Mouse (Mus musculus) thymus, adult 18-20 months (tissue): ENCODE results near the gene Gpc4.

Experiments
- DNase-seq, 2 experiments: peaks; one replicate each; pipeline ENCODE4 v3.0.0; 2022; ENCODE audit warnings: mixed read lengths in 2 of 2

Gpc4 gene

DNA sequence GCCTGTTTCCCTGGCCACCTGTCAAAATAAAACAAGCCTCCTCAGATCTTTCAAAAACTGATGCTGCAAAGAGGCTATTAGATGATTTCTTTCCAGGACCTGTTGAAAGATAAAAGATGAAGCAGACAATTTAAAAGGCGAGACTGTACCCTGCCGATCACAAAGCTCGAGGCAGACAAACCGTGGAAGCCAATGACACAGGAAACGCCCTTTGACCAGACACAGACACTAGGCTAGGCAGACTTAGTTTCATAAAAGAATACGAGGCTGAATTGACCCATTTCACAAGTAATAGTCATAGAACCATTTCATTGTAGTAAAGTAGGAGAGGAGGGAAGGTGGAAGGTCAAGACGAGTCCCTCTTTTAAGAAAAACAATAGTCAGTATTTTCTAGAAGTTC is 20.6 kb downstream of the Gpc4 start:
- DNase-seq, result no peak

DNA sequence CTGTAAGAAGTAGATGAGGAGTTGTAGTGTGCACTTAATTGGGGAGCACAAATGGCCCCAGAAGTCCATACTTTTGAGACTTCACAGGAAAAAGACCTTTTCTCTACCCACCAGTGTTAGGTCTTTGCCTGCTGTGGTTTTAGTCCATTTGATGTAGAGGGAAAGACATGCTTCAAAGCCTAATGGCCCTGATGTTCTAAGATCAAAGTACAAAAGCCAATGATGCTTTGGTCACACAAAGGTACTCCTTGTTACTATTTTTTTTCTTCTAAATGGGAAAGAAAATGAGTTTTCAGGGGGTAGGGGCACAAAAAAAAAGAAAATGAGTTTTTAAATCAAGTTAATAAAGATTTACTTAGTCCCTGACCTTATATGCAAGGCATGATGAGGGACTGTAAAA is 24.7 kb downstream of the Gpc4 start:
- no peak for DNase-seq

DNA sequence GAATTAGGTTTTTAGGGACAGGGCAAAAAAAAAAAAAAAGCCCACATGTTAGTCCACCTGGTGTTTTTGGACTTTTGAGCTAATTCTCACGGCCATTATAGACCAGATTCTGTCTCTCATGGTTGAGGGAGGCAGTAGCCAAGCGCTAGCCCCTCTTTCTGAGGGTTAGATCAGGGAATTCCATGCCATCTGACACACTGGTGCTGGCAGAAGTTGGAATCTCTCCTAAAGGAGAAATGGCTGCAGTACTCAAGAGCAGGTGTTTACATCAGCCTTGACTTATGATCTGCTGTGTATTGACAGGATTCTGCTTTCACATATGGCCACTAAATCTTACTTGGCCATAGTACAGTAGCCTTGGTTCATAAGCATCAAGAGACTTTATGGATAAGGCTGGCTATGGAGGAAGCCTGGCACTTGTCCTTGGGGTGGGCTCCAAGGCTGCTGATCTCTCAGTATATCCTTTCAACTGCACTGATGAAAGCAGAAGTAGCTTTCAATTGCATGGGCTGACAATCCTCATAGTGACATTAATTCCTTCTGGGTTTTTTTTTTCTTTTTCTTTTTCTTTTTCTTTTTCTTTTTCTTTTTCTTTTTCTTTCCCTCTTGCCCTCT is 26.5 kb downstream of the Gpc4 start:
- DNase-seq, result no peak

DNA sequence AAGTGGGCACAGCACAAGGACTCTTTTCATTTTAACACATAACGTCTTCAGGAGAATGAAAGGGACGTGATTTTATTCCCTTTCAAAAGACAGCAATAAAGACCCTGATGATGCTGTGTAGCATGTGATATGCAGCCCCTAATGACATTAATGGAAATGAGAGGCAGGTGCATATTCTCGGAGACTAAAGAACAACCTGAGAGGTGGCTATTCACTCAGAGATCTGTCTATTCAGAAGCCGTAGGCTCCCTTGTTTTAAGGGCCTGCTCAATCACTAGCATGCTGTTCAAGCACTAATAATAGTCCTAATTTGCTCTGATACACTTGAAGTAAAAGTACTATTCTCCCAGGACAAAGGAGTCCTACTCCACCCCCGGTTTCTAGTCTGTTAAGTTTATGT is 27.0 kb downstream of the Gpc4 start:
- no peak for DNase-seq

DNA sequence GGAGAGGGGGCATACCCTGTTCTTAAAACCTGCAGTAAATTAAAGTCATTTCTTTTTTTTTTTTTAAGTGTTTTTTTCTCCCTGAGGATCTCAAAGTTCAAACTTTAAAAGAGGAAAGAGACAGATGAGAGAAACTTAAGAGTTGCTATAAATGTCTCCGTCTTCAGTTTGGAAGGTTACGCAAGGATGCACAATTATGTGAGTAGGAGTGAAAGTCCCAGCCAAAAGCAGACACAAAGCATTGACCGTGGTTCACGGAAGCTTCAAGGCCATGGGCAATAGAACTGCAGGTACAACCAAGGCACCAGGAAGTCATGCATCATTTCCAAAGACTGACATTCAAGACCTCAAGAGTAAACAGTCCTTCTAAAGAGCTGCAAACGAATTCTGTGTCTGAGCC is 28.5 kb downstream of the Gpc4 start:
- no peak for DNase-seq

DNA sequence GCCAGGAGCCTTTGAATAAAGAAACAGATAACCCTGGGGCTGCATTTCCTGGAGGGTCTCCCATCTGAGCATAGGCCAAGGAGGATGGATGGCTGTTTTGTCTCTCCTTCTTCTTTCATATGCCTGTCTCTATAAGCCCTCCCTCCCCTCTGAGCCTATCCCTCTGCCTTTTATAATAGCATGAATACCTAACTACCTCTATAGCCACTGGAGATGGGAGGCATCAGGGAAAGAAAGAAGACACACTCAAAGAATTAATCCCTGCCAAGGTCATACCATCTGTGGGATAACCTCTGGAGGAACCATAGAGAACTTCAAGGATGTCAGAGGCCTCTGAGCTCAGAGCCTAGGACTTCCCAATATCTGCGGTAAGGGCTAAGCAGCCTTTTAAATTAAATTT is 35.4 kb downstream of the Gpc4 start:
- no peak for DNase-seq

DNA sequence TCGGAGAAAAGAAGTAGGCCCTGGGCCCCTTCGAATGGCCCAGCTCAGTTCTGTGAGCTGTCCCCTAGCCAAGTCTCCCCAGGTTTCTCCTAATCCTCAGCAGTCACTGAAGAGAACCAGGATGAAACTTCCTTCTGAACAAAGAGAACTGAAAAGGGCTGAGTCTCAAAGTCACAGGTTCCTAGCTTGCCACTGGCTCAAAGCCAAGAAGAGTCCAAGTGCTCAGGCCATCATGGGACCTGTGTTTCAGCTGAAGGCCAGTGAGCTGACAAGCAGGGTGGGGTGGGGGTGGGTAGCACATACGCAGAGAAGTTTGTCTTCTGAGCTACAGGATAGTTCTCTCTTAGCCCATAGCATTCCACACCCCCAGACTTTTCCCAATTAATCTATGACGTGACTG is 36.3 kb downstream of the Gpc4 start:
- DNase-seq, result no peak

DNA sequence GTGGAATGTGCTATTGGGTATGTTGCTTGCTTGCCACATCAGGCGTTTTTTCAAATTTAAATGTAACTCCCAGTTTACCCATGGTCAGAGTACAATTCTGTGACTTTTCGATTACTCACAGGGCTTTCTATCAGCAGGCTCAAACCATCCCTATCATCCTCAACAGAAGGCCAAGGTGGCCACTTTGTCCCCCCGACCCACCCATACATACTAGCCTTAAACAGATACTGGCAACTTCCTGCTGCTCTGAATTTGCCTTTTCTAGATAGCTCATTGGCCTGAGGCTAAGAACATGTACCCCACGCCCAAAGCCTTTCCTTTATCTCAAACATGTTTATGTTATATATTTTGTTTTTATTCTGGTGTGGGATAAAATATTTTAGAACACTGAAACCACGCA is 51.4 kb downstream of the Gpc4 start:
- DNase-seq, result no peak

DNA sequence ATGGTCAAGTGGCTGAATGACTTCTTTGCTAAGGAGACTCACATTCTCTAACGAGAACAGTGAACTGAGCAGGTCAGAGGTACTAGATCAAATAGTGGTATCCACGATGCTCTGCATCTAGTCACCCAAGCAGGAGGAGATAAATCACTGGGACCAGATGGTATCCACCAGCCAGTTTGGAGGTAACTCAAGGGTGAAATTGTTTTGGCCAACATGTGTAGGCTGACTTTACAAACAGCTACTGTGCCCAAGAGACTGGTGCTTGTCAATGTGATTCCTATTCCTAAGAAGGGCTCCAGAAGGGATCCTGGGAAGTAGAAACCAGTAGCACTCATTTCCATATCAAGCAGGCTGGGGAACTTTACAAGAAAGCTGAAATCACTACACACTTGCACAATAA is 55.4 kb downstream of the Gpc4 start:
- no peak for DNase-seq

DNA sequence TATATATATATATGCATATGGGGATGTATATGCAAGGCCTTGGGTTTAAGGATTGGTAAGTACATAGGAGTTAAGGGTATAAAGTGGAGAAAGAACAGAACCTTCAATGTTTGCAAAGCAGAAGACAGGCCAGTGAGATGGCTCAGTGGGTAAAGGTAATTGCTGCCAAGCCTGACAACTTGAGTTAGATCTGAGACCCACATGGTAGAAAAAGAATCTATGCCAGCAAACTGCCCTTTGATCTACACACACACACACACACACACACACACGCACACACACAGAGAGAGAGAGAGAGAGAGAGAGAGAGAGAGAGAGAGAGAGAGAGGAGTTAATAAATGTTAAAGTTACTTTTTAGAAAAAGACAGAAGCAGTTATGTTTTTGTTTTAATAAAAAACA is 56.1 kb downstream of the Gpc4 start:
- DNase-seq, result no peak

DNA sequence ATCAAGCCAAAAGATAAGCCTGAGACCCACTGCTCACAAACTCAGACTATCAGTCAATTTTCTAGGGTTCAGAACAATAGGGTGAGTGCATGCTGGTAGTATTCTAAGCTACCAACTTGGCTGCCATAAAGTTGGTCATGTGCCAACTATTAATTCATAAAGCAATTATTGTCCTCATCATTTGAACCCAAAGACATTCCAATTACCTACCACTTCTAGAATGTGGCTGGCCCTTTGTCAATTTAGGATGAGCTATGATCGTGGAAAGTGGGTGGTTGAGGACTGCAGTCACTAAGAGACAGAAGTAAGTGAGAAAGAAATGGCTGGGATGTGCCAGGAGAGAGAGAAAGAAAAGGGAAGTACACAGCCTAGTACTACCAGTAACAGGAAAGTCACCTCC is 61.3 kb downstream of the Gpc4 start:
- no peak for DNase-seq

DNA sequence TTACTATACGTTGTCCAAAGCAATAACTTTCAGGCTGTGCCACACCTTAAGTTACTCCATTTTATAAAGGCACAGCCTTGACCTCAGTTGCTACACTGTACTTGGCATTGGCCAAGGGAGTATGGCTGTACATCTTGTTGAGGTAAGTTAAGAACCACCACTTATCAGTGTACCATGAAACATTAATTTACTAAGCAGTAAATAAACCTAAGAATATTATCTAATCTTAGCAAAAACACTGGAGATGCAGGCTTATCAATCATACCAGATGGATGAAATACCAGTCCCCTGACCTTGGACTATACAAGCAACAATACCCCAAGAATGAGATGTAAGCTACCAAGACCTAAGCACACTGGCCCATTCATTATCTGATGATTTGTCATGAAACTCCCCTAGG is 63.1 kb downstream of the Gpc4 start:
- no peak for DNase-seq

DNA sequence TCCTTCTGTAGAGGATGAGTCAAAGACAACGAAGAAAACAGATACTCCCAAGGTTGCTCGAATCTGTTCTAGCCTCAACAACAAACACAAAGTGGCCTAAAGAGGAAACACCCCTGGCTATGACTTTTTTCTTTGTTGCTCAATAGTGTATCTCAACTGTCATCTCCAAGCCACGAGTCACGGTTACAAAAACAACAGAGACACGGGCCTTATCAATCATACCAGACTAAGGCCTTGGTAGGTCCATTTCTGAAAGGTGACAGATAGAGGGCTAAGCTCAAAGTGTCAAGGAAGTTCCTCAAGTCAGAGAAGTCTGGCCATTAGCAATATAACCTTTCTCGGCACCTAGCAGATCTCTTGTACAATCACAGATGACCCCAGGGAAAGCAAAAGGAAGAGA is 63.6 kb downstream of the Gpc4 start:
- DNase-seq, result no peak

DNA sequence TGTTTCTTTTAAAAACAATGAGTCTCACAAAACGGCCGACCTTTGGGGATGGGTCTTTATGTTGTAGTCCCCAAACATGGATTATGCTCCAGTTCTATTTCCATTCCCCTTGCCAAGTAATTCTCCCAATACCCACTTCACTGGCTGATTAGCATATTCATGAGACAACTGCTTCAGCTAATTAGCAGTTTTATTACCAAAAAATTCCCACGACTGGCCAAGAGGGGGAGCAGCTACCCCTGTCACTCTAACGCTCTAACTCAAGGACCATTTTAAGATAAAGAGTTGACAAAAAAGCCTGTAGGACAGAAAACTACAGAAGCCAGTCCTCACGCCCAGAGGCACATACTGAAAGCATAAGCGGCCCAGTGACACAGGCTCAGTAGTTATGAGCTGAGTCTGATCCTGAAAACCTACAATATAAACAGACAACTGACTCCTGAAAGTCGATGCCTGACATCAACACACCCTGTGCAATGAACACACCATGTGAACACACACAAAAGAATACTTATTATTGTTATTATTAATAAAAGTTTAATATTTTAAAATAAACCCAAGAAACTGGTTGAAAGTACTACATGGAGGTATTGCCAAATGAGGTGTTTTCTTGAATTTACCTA is 77.2 kb downstream of the Gpc4 start:
- no peak for DNase-seq

DNA sequence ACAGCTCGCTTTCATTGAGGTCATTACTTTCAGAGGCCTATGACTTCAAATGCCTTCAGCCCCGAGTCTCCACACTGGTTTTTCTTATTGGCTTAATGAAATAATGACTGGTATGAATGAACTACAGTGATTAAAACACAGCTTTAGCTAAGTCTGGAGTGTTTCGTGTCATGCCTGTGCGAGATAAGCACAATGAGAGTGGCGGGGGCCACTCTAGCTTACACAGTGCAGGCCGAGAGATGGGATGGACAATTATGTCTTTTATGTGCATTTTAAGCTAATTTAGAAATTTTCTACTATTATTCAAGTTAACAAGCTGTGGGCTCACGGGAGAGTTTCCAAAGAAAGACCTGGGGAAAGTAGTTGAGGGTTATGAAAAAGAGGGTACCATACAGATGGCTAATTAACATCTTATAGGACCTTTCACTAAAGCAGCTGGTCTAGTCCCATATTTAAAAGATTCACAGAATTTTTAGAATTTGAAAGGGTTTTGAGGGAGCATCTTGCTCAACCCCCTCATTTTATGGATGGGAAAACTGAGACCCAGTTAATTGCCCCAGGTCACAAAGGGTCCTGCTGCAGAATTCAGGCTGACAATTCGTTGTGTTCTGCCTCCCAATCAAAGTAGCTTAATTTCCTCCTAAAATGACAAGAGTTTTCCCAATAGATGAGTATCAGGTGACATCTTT is 78.0 kb downstream of the Gpc4 start:
- DNase-seq, result no peak

DNA sequence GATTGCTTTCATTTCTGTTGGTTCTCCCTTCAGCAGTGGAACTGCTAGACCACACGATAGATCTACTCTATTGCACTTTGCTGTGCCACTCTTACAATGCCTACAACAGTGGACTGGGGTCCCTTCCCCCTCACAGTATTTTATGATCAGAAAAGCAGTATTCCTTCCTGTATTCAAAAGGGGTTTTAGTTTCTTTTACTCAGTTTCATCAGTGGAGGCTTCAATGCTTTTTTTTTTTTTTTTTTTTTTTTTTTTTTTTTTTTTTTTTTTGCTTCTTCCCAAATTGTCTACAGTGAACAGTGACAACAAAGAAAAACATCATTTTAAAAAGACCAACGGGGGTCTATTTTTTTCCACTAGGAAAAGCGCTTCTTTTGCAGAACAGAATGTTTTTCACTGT is 81.5 kb downstream of the Gpc4 start:
- no peak for DNase-seq

DNA sequence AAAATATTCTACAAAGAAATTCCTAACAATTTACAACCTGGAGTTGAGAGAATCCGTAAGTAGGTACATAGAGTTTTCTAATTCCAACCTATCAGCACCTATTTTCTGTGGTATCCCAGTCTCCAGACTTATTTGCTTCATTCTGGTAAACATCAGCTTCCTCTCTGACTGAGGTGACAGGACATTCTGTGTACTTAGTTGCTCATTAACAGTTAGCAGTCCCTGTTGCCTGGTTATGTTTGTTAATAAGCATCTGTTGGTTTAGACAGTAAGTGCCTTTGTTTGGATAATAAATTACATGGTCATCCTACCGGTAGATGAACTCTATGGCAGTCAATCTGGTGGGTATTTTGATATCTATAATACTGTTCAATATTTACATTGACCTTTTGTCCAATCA is 92.6 kb downstream of the Gpc4 start:
- no peak for DNase-seq

DNA sequence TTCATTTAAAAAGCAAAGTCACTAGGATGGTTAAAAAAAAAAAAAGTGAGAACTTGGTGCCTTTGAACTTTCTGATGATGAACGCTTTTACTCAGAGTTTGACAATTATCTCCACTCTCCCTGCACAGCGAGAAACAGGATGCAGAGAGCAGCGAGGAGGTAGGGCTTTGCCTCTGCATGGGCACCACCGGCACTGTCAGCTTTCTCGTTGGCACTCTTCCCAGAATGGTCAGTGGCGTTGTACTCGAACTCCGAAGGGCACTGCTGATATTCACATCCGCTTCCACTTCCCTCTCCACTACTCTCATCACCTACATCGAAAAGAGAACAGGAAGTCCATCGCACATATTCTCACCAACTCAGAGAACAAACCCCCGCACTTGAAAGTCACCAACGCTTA is 111.6 kb downstream of the Gpc4 start:
- no peak for DNase-seq

DNA sequence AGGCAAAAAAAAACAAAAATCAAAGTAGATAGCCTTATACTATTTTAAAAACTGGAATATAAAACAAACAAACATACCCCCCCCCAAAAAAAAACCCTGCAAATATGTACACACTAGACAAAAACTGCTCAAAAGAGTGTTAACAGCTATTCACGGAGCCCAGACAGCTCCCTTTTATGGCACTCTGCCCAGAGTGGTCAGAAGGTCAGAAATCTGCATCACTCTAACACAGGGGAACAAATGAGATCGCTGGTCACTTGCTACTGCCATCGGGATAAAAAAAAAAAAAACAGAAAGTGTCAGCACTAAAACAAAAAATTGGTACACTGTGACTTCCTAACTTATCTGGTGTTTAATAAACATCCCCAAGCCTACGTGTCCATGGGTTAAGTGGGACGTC is 113.0 kb downstream of the Gpc4 start:
- no peak for DNase-seq

DNA sequence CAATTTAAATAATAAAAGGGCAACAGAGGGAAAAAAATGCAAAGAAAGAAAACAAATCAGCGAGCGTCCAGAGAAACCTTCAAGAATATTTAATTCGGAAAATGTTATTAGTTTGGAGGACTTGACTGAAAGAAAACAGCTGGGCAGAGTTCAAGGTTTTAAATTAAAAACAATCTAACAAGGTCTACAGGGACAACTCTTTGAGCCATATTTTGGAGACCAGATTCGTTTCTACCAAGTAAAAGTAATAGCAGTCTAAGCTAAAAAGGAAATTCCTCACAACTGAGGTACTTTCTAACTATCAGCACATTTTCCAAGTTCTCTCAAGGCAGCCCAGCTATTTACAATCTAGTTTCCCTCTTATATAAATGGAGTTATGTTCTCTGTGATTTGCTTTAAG is 114.1 kb downstream of the Gpc4 start:
- no peak for DNase-seq

DNA sequence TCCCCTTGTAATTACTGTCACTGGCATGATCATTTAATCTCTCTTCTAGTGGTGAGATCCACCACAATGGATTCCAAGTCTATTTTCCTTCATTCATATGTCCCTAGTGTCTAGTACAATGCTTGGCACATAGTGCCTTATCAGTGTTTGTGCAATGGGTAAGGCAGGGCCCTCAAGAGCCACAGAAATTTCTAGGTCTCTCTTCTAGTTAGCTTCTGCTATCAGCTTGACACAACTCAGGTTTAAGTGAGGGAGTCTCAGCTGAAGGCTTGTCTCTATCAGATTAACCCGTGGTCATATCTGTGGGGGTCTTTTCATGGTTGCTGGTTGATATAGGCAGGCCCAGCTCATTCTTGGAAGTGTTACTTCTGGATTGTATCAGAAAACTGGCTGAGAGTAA is 125.2 kb downstream of the Gpc4 start:
- no peak for DNase-seq

DNA sequence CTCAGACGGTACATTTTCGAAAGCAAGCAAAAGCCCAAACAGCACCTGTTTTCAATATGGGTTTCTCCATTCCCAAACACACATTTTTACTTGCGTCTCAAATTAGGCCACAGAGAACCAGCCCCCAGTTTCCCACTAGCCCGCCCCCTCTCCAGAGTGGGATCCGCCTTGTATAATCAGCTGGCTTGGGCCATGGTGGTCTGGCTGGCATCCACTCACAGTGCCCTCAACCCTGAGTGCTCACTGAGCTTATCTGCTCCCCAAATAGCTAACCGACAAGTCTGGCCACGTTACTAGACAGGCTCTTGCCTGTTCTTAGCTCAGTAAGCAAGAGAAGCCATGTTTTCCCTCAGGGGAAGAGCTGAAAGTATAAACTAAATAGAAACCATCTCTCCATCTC is 134.9 kb downstream of the Gpc4 start:
- no peak for DNase-seq

DNA sequence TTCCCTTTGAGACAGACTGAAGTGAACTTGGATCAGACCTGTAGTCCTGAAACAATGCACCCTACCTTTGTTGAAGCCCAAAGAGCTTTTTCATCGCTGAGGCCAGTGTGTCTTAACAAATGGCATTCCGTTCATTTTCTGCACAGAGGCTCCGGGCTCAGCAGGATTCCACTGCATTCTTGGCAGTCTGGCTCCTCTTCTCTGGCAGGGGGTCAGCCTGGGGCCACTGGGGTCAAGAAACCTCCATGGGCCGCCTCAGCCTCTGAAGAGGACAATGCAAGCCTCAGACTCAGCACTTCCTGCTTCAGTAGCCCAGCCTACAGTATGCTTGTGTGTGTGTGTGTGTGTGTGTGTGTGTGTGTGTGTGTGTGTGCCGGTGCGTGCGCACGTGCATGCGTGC is 147.4 kb downstream of the Gpc4 start:
- DNase-seq, result no peak
